In genomic region chr1:181776541-181776940, GRCm38 (mm10) we compare ENCODE assay signal across 28 mouse cellular contexts.
DNase-seq lines count a peak whose midpoint lies in the region; TF ChIP-seq lines count a peak whose summit lies in the region.
"Had no signal": no experiment of that assay in that cellular context is flagged by ENCODE, and none has a peak within 500 bp of the region (broad histone marks: within the 10 kb centered on the region; RNA-seq: fewer than 3 reads in every experiment).

No protein-coding gene starts in this region.

- intact Hi-C loops in heart, adult 2 months (cut with DNase I), result no loop called here

- H3K9ac ChIP-seq in heart, adult 2 months (ENCODE audit: low read depth, low read length), result no peak overlapping the region
- H3K9ac ChIP-seq: embryonic facial prominence, embryonic 13.5 days; forebrain, embryonic 12.5 days; forebrain, embryonic 15.5 days; heart, embryonic 12.5 days; heart, embryonic 15.5 days; hindbrain, embryonic 13.5 days; intestine, embryonic 15.5 days had no signal

- no peak overlapping the region for H3K4me3 ChIP-seq in heart, adult 2 months
- H3K4me3 ChIP-seq: embryonic facial prominence, embryonic 10.5 days; embryonic facial prominence, embryonic 13.5 days; erythroblast, embryonic 14.5 days; forebrain, embryonic 12.5 days; forebrain, embryonic 15.5 days; heart, embryonic 12.5 days; heart, embryonic 15.5 days; hindbrain, embryonic 10.5 days; hindbrain, embryonic 13.5 days; intestine, embryonic 15.5 days had no signal

- no peak for TF ChIP-seq EP300 in heart, adult 2 months (IDR thresholded peaks at IDR 0.05; ENCODE audit: insufficient read depth, low read depth, low read length)

- no peaks in the 10 kb centered on the region for H3K4me1 ChIP-seq in heart, adult 2 months (ENCODE audit: control insufficient read depth, insufficient read depth, low read length)
- H3K4me1 ChIP-seq: embryonic facial prominence, embryonic 10.5 days; embryonic facial prominence, embryonic 13.5 days; forebrain, embryonic 12.5 days; forebrain, embryonic 15.5 days; heart, embryonic 12.5 days; heart, embryonic 15.5 days; hindbrain, embryonic 10.5 days; hindbrain, embryonic 13.5 days; intestine, embryonic 15.5 days had no signal

- H3K79me2 ChIP-seq in heart, adult 2 months (replicated peaks; ENCODE audit: control insufficient read depth, insufficient read depth, low read length), result no peaks in the 10 kb centered on the region

- no peak for TF ChIP-seq CTCF in heart, adult 2 months (IDR thresholded peaks at IDR 0.05)

- peak; percentile 63 for DNase-seq in heart, adult 11 months
- no peak for DNase-seq in heart, adult 2 months
- peak; percentile 11 for DNase-seq in WW6 (ENCODE audit: low read depth, low spot score)
- DNase-seq in c-Kit-positive CD71-positive TER-119-positive erythroid progenitor cells, embryonic 14.5 days (ENCODE audit: low spot score), result peak; percentile 5
- DNase-seq in left cerebral cortex, adult 18-20 months (ENCODE audit: low spot score in 2 of 2), result no peak
- no peak for DNase-seq in urinary bladder, adult 18-20 months (ENCODE audit: low spot score in 2 of 2)
- DNase-seq: adrenal gland, postnatal 10 days; adrenal gland, postnatal 36 days; cerebellum, adult 11-12 months; cerebellum, adult 8-10 months; cerebellum, postnatal 10 days; cerebellum, postnatal 36 days; embryo, embryonic 11 days; gastrocnemius, postnatal 10 days; gastrocnemius, postnatal 36 days; heart, postnatal 10 days; heart, postnatal 36 days; kidney, adult 11 months had no signal

- no peaks in the 10 kb centered on the region for H3K27me3 ChIP-seq in heart, adult 2 months (ENCODE audit: control insufficient read depth, insufficient read depth, low read length)
- H3K27me3 ChIP-seq: embryonic facial prominence, embryonic 13.5 days; forebrain, embryonic 12.5 days; forebrain, embryonic 15.5 days; heart, embryonic 12.5 days; heart, embryonic 15.5 days; hindbrain, embryonic 13.5 days; intestine, embryonic 15.5 days had no signal

- no peaks in the 10 kb centered on the region for H3K36me3 ChIP-seq in heart, adult 2 months (ENCODE audit: control insufficient read depth, insufficient read depth, low read length)
- H3K36me3 ChIP-seq: embryonic facial prominence, embryonic 10.5 days; embryonic facial prominence, embryonic 13.5 days; forebrain, embryonic 12.5 days; forebrain, embryonic 15.5 days; heart, embryonic 12.5 days; heart, embryonic 15.5 days; hindbrain, embryonic 10.5 days; hindbrain, embryonic 13.5 days; intestine, embryonic 15.5 days had no signal

- no peak overlapping the region for H3K27ac ChIP-seq in heart, adult 2 months
- H3K27ac ChIP-seq: embryonic facial prominence, embryonic 10.5 days; embryonic facial prominence, embryonic 13.5 days; forebrain, embryonic 12.5 days; forebrain, embryonic 15.5 days; heart, embryonic 15.5 days; hindbrain, embryonic 10.5 days; hindbrain, embryonic 13.5 days; intestine, embryonic 15.5 days had no signal

- WGBS in heart, adult 2 months, result 63% methylated on average over 1 of the region's 1 CpGs

- no peak for TF ChIP-seq POLR2A in heart, adult 2 months (IDR thresholded peaks at IDR 0.05; ENCODE audit: insufficient read depth, low read depth, low read length)

Comparison
In these comparisons a context has a peak if more than half of its experiments do, and no peak if none do; other contexts are left out.
1. DNase-seq: peak in heart, adult 11 months (single experiment), WW6 (single experiment) and c-Kit-positive CD71-positive TER-119-positive erythroid progenitor cells, embryonic 14.5 days (single experiment); none in heart, adult 2 months (0 of 2), left cerebral cortex, adult 18-20 months (0 of 2) and urinary bladder, adult 18-20 months (0 of 2).